Mouse (Mus musculus) kidney, adult 2 months (tissue): ENCODE data around the gene Brms1l.

Experiments used
- CTCF ChIP-seq: fragments of 200-500 bp; conservative IDR thresholded peaks from 2 replicates; pipeline ENCODE4 v1.5.1; 2011; ENCODE audit warnings: low read depth, mild to moderate bottlenecking, control low read depth, low read length, moderate library complexity, mixed read lengths; ENCODE audit not compliant: insufficient read depth, insufficient read length
- POLR2A ChIP-seq: fragments of 200-500 bp; IDR thresholded peaks from one replicate; pipeline ENCODE4 v1.6.1; 2011; ENCODE audit warnings: low read depth, low read length, control low read depth

- TF ChIP-seq CTCF (no peak), POLR2A (no peak)
Observed at GRCm38 (mm10) chr12:55867738-55868137, 31.6 kb downstream of the Brms1l start.
